Mouse (Mus musculus): ENCODE measurements around the gene Slf1.
"Not testable (repeated sequence)": the region's sequence is repeated elsewhere in the genome, so short reads cannot be mapped to it uniquely, and the experiment has no call there.

Gene Slf1

DNA sequence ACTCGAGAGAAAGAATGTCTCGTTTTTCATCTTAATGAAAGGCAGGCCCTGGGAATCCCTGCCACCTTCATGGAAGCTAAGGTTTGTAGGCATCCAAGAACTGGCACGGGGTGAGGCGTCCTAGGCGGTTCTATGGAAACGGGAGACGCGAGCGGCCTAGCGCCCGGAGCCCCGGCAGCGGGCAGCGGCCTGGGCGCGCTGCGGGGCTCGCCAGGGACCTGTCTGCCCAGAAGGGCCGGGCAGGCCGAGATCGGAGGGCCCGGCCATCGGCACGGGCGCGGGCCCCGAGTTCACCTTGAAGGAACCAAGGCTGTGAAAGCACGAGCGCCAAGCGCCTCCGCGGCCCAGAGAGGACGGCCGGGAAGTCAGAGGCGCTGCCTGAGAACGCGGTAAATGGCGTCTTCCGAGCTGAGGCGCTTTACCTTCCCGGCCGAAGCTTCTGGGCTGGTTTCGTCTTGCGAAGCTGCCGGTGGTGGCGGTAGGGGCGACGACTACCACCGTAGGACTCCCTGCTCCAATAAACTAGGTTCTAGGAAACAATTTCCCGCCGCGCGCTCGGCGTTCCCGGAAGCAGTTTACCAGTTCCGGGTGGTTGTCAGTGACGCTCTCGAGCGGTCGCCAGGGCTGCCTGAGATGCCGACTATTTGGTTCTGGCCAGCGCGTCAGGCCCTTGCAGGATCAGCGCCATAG lies at the start of gene Slf1, which contains the start of gene 2210408I21Rik:
Gene Slf1, minus strand, starts transcription at position 543 of the 690 bp plus-strand sequence.
Gene 2210408I21Rik, plus strand, starts transcription at position 610 of the 690 bp plus-strand sequence.
- peak; percentile 82 for DNase-seq (ENCODE audit: low spot score)

DNA sequence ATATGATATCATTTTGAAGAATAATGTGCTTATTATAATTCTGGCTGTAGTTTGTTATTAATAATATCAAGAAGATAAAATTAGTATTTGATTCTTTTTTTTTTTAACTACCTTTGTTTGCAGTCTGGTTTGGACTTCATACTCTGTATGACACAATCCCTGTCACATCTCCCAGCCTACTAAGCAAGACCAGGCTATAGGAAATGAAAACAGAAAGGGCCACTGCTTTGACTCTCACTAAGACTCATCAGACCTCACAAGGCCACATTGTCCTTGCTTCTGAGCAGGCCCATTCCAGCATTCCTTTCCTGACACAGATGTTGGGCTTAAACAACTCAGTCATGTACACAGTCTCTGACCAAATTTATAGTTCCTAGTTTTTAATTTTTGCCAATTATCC lies 42.7 kb upstream of the Slf1 start:
- DNase-seq (ENCODE audit: low spot score), result no peak

DNA sequence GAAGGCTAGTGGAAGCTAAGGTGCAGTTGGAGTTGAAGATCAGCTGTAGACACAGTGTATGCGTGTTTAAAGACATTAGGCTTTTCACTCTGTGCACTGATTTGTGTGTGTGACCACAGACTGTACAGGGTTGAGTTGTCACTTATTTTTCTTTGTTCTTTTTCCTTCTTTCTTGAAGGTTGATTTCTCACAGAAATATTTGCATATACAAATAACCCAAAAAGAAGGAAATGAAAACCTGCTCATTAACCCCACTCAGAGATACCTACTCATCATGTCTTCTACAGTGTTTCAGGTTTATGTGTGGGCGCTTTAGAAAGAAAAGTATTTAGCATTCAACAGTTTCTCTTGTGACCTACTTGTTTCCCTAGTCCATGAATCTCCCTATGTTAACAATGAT lies 5.6 kb upstream of the Slf1 start:
- DNase-seq (ENCODE audit: low spot score), result no peak

DNA sequence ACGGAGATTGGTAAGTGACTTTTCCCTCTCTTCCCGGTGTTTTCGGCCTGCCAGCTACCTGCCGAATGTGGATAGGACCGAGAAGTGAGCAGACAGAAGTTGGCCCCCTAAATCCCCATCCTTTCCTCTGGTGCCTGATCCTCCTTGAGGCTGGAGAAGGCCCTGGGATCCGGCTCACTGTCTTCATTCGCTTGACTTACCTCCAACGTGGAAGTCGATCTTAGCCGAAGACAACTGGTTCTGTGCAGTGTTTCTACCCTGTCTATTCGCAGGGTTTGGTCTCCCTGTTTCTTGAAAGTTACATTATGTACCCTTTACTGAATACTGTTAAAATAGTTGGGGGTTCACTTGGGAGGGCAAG lies 328 bp upstream of the Slf1 start:
- no peak for DNase-seq (ENCODE audit: low spot score)

DNA sequence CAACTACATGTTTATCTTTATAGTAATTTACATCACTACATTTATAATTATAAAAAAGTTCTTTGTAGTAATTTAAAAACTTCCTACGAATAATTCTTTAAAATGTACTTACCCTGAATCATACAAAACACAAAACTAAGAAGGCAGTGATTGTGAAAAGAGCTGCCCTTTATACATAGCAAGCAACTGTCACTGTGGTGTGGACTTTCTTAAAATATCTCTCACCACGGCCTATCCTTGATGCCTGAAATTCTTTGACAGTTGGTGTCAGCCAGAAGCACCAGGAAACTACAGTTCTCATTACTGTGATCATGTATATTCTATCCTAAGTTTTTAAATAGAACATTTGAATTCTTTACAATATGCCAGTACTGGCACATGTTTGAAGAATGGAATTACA lies 4.1 kb downstream of the Slf1 start:
- no peak for DNase-seq (ENCODE audit: low spot score)

DNA sequence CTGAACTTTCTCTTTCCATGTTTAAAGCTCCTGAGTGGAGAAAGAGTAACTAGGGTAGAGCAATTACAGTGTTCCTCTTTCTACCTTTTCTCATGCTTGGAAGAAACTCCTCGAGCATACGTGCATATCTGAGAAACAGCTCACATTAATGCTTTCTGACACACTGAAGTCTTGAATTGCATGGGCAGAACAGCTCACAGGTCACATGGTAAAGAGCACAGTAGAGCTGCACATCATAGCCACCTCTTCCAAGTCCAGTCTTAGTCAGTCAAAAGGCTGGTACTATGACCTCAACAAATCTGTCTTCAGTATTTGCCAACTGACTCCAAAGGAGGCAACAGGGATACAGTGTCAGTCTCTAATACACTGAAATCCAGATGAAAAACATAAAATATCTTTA lies 7.0 kb downstream of the Slf1 start:
- DNase-seq (ENCODE audit: low spot score), result no peak

DNA sequence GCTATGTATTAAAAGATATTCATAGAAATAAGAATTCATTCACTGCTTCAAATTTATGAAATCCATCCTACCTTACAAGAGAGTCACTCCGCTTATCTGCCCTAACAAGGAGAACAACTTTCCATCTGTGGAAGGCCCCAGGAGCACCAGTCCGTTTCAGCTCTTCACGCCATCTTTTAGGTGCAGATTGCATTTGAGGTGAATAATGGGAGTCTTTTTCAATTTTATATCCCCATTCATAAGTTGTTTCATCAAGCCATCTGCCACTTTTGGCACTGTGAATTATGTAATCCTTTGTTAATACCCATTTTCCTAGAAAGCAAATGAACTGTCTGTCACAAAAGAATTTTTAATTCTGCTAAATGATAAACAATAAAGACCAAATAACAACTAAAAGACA lies 10.1 kb downstream of the Slf1 start:
- DNase-seq (ENCODE audit: low spot score), result no peak

DNA sequence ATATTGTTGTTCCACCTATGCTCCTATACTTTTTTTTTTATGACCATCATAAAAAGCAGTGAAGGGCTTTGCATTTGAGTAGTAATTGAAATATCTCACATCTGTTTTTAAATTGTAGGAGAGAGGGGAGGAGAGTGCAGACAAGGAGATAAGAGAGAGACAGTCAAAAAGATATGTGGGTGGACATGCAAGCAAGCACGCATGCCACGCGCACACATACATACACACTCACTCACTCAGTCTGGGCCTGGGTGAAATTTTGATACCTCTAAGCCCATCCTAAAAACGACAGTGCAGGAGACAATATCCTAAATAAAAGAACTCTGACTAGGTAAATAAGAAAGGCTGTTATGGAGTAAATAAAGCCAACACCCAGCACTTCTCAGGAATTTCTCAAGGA lies 16.6 kb downstream of the Slf1 start:
- no peak for DNase-seq (ENCODE audit: low spot score)

DNA sequence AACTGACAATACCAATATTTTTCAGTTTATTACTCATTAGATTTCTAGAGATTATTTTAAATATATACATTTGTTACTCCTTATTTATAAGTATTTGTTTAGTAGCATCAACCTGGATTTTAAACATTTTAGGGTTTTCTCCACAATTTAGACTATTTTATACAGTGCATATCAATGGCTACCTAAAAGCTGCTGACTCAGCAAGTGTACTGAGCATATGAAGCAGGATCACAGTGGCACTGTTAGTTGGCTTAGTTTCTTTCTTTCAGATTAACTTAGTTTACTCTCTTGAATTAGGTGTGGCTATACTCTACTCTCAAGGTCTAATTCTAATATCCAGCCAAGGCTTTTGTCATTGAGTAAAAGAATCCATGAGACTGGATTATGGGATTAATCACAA lies 27.5 kb downstream of the Slf1 start:
- no peak for DNase-seq (ENCODE audit: low spot score)

DNA sequence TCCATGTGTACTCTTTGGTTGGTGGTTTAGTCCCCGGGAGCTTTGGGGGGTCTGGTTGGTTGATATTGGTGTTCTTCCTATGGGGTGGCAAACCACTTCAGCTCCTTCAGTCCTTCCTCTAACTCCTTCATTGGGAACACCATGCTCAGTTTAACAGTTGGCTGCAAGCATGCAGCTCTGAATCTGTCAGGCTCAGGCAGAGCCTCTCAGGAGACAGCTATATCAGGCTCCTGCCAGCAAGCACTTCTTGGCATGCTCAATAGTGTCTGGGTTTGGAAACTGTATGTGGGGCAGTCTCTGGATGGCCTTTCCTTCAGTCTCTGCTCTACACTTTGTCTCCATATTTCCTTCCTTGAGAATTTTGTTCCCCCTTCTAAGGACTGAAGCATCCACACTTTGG lies 42.4 kb downstream of the Slf1 start:
- not testable (repeated sequence) for DNase-seq (ENCODE audit: low spot score)

DNA sequence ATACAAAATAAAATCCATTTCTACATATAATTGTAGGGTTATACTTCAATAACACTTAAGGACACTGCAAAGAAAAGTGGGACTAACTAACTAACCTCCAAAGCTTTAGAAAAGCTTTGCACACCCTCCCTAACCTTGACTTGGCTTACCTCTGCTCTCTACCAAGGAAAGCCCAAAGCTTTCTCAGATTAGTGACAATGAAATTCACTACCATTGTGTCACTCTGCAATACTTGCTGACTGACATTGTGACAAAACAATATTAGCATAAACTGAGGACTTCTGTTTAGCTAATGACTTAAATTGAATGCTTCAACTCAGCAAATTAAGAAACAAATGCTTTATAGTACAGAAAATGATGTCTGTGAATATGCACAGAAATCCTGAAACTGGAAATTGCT lies 63.2 kb downstream of the Slf1 start:
- DNase-seq (ENCODE audit: low spot score), result no peak

DNA sequence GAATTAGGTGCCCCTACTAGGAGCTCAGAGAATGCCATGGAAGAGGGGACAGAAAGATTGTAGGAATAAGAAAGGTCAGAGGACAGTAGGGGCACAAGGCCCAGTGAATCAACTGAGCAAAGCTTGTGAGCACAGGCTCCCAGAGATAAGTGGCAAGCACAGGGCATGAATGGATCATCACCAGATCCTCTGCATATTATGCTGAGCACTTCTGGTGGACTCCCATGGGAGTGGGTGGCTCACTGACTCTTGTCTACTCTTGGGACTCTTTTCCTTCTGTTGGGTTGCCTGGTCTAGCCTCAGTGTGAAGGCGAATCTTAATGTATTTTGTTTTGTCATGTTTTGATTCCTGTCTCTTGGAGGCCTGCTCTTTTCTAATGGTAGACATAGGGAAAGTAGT lies 66.4 kb downstream of the Slf1 start:
- no peak for DNase-seq (ENCODE audit: low spot score)

DNA sequence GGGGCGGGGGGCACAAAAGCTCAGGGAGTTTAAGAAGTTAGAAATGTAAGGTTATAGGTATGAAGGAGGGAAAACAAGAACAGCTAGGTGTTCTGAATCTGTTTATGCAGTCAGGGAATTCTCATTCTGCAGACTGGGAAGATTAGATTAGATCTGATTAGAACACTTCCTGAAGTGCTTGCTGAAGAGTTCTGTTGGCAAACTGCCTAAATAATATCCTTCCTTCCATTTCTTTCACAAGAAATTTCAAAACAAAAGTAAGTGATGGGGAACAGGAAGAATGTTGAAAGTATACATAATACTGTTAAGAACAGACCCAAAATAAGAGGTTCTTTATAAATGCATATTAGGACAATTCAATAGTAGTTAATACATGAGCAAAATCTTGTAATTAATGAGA lies 72.1 kb downstream of the Slf1 start:
- no peak for DNase-seq (ENCODE audit: low spot score)

DNA sequence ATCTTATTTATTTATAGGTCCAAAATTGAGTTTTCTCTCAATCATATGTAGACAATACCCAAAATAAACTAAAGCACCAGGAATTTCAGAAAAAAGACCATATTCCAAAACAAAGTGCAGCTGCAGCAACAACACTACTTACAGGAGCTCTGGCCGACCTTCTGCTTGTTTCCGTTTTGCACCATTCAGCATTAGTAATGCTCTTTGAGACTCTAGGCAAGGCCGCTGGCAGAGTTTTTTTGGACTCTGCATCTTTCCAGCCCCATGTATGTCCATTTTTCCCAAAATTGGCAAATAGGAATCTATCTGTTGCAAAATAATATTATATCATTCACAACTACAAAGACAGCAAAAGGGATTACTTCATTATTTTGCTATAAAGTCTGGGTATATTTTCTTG lies 85.5 kb downstream of the Slf1 start:
- no peak for DNase-seq (ENCODE audit: low spot score)

DNA sequence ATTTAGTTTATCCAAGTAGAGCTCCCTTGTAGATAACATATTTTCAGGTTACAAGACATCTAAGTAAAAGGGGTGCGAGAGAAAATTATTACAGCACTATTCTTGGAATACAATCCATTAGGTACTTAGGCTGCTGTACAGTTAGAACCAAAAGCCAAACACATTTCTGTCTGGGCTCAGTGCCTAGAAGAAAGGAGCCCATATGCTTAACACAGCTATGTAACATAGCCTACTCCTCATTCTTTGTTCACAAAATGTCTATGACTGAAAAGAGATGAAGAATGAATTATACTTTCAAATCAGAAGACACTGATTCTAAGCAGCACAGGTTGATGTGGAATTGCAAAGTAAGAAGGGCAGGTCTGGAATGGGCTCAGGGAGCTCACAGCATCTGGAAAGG lies 86.8 kb downstream of the Slf1 start:
- no peak for DNase-seq (ENCODE audit: low spot score)

DNA sequence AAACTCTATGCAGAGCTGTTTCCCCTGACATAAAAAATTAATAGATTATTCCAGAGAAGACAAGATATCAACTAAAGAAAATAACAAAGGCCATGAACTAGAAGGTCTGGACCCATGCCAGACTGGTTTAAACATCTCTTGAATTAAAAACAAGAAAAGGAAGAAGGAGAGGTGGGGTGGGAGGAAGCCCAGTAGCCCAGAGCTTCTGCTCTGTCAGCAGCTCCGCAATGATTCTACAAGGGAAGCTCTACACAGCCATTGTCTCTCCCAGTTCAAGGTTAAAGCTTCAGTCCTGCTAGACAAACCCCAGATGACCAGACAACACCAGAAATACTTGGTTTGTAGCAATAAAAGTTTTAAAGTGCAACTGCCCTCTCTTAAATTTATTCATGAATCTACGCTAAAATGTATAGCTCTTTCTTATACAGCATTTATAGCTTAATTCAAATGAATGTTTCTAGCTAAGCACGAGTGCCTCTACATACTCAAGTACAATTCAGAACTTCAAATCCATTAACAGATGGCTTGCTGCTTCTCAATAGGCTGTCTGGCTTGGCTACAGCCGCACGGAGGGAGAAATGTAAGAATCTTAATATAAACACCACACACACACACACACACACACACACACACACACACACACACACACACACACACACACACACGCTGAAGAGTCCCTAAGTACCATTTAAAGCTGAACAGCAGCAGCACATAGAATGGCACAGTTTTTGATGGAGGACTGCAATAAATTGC lies 87.9 kb downstream of the Slf1 start:
- DNase-seq (ENCODE audit: low spot score), result no peak

DNA sequence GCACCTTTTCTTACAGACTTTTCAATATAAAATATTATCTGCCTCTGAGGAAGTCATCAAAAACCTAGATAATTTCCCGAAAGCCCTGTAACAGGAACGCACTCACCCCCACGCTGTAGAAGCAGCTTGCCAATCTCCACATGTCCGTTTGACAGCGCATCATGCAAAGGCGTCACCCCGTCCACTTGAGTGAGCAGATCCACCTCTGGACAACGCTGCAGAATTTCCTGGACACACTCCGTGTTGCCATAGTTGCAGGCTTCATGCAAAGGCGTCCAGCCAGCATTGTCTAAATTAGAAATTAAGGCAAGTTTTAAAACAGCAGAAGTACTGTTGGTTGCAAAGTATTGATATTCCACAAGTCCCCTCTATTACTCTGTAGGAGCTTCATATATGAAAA lies 88.9 kb downstream of the Slf1 start:
- no peak for DNase-seq (ENCODE audit: low spot score)

DNA sequence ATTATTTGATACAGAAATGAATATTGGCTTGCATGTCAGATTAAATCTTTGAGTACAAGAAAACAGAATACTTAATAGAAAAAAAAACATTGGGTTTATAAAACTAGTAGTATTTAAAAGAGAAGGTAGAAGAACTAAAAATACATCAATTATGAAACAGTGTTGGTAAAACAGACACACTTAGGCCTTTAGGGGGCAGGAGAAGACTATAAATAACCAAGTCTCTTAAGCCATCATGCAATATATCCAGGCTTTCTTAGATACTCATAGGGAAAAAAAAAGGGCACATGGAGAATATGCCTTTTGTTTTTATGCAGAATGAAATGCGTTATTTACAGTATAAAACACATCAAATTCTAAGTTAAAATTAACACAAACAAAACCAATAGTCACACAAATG lies 89.9 kb downstream of the Slf1 start:
- no peak for DNase-seq (ENCODE audit: low spot score)

DNA sequence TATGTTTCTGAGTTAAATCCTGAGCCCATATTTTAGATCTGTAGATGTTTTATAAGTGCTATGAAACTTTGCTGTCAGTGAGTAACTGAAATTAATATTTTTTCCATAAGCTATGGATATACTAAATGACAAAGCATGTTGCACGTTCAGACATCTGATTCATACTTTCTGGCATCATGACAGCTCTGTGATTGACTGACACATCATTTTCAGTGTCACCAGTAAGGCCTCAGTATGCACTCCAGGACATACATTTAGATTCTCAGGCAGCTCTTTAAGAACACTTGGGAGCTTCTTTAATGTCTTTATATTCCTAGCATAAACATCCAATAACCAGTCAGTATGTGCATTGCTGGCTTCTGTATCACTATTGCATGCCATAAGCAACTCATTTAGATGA lies 91.9 kb downstream of the Slf1 start:
- no peak for DNase-seq (ENCODE audit: low spot score)

DNA sequence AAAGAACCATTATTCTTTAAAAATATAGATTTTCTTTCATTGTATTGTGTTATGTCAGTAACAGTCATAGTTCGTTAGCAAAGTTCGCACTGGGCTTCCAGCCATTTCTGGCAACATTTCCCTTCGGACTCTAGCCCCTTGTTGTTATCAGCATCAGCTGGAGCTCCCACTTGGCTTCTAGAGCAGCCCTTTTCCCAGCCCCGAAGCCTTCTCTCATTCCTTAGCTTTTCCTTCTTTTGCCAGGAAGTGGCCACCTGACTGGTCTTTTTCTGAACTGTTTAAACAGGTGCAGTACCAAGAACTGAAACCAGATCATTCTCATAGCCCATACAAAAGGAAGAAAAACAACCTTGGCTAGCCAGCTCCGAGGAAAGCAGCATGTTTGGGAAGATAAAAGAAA lies 105.7 kb downstream of the Slf1 start:
- DNase-seq (ENCODE audit: low spot score), result no peak

DNA sequence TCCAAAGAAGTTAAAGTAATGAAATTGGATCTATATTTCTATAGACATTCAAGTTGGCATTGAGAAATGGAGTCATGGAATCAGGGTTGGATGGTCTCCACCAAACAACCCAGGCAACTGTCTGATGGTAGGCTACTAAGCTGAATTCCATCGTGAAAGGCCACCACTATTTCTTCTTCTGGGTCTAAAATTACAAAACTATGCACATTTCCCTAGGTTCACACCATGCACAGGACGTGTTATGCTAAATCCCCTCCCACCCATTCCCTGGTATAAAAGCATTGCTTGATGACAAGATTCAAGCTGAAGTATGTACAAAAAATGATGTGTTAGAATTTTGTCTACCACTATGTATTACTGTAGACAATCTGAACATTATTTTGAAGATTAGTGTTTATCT lies 116.4 kb downstream of the Slf1 start:
- DNase-seq (ENCODE audit: low spot score), result no peak

DNA sequence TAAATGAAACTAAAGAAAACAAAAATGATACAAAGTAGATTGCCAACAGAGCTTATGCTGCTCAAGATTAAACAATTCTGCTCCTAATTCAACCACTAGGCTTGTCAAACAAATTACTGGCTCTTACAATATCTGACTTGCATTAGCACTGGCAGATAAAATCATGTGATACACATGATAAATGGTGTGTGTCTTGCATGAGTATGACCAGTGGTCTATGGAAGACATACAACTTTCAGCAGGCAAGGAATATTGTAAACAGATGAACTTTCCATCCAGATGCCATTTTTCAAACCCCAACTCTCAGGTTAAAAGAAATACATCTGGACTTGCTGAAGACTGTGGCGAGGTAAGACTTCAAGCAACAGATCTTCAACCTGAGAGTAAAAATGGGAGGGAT lies 131.6 kb downstream of the Slf1 start:
- no peak for DNase-seq (ENCODE audit: low spot score)

DNA sequence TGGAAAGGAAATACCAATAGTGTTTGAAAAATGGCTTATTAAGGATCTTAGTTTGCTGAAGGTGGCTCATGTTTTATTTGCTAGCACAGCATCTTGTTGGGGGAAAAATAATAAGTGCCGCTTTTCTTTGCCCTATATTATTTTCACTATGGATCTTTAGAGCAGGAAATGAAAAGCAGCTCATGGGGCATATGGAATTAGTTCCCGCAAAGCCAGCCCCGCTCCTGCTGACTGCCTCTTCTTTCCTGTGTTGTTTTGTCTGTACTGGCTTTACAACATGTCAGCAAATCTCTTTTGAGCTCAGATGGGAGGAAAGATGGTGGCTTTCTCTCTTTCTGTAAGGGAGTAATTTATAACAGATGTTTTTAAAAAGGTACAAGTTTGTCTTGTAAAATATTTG lies 132.6 kb downstream of the Slf1 start:
- DNase-seq (ENCODE audit: low spot score), result no peak
